Mouse (Mus musculus) activated CD4-positive, CD25-positive, alpha-beta regulatory T cell (primary cell): ENCODE data around the gene Vmn1r82. TPM values are rescaled to one million over a fixed set of nuclear protein-coding genes. Genes with fewer than 3 reads are reported as not detected.

Experiments used
- polyA plus RNA-seq, 2 experiments: library from polyadenylated mRNA; unstranded; fragments of 100-300 nt; shearing (Covaris generic); gene quantifications; one replicate each; pipeline ENCODE4 v1.2.1; 2017

Gene Vmn1r82
- not detected for polyA plus RNA-seq

DNA sequence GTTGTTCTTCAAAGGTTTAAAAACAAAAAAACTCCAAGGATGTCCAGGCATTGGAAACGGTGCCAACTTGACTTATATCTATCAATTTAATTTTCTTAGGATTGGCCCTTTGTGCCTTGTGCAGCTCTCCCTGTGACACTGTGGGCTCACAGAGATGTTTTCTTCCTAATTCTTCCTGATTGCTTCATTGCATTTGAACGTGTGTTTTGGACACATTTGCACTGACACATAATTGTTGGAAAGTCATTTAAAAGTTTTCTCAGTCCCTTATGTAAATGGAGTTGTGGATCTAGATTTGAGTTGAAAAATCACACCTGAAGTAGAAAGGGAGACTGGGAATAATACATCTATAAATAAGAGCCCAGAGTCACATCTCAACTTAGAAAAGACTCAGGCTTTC is at the start of gene Vmn1r82:
Gene Vmn1r82, plus strand, starts transcription at position 301 of the 400 bp plus-strand sequence.

GRCm38 (mm10) chr7:12268169-12268568 is 32.1 kb upstream of the Vmn1r82 start, which contains the start of gene Vmn1r81:
Gene Vmn1r81 (minus strand): TSS chr7:12268269.

GRCm38 (mm10) chr7:12329381-12329780 is 29.2 kb downstream of the Vmn1r82 start, which contains the start of gene Vmn1r83:
Gene Vmn1r83 (minus strand): TSS chr7:12329481.

Other genes with a start within 250 kb of the Vmn1r82 start
- gene Vmn1r78, start 150.2 kb upstream of the Vmn1r82 start, polyA plus RNA-seq: under 1 TPM; 0.04 to 0.12 TPM
- not detected for gene Vmn1r79, start 129.2 kb upstream of the Vmn1r82 start, polyA plus RNA-seq
- under 1 TPM in 1 of 2 experiments, not detected in 1; 0.28 TPM for gene Vmn1r80, start 111.1 kb upstream of the Vmn1r82 start, polyA plus RNA-seq
- under 1 TPM; 0.02 to 0.05 TPM for gene Vmn1r81, start 32.2 kb upstream of the Vmn1r82 start, polyA plus RNA-seq
- not detected for gene Vmn1r83, start 29.1 kb downstream of the Vmn1r82 start, polyA plus RNA-seq
- gene Vmn1r84, start 68.8 kb downstream of the Vmn1r82 start, polyA plus RNA-seq: under 1 TPM in 1 of 2 experiments, not detected in 1; 0.39 TPM
- 1 to 10 TPM; 1.7 to 2.3 TPM for gene Zfp551, start 122.3 kb downstream of the Vmn1r82 start, polyA plus RNA-seq
- 1 to 10 TPM; 7.2 to 8.5 TPM for gene Zfp606, start 177.9 kb downstream of the Vmn1r82 start, polyA plus RNA-seq
- gene 2900092C05Rik, start 212.1 kb downstream of the Vmn1r82 start, polyA plus RNA-seq: not detected